Mouse (Mus musculus): Measurements from ENCODE around the gene St13. TPM values are rescaled to one million over a fixed set of nuclear protein-coding genes. Genes with fewer than 3 reads are reported as not detected.

Gene St13
- total RNA-seq (2023): 81.2 to 102 TPM (median 87.7 TPM) in 4 replicates

DNA sequence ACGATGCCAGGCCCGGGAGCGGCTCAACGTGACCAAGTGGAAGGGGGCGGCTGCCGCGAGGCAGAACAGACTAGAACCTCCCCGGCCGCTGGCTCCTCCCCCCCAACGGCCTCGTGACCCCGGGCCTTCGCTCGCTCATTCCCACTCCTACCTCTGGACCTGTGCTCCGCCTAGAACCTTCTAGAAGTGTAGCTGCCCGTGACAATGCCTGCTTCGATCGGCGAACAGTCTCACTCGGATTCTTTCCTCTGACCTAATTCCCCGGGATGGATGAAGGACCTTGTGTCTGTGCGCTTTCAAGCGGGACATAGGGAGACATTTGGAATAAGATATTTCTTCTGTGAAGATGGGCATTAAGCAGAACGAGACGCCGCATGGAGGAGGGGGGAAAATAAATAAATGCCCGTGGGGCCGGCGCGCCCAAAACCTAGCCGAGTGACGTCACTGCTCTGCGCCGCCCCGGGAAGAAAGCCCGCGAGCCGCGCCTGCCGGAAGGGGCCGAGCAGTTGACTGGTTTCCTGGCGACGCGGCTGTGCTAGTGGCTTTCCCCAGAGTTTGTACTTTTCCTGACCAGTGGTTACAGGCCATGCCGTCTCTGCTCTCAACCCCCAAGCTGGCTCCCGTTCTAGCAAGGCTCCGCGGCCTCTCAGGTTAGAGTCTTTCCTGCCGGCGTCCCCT, at the start of gene St13, which contains the start of gene Xpnpep3:
Gene St13 (minus strand): TSS at position 440 of the 678 bp plus-strand sequence.
Gene Xpnpep3 (plus strand): TSS at position 501 of the 678 bp plus-strand sequence.

DNA sequence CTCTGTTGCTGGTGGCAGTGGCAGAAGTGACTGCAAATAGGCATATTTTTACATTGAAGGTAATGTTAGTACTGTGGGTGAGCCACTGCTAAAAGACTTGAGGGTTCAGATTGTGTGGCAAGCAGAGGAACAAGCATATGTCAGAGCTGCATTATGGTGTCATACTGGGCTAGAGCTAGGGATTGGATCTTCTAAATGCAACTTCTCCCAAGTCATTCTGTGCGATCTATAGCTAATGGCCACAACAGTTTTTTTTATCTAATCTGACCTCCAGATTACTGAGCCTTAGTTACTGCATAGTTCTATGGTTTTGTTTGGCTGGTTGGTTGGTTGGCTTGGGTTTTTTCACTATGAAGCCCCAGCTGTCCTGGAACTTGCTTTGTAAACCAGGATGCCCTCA, 8.3 kb upstream of the St13 start, which contains the start of gene Dnajb7:
Gene Dnajb7 (minus strand): TSS at position 101 of the 400 bp plus-strand sequence.

DNA sequence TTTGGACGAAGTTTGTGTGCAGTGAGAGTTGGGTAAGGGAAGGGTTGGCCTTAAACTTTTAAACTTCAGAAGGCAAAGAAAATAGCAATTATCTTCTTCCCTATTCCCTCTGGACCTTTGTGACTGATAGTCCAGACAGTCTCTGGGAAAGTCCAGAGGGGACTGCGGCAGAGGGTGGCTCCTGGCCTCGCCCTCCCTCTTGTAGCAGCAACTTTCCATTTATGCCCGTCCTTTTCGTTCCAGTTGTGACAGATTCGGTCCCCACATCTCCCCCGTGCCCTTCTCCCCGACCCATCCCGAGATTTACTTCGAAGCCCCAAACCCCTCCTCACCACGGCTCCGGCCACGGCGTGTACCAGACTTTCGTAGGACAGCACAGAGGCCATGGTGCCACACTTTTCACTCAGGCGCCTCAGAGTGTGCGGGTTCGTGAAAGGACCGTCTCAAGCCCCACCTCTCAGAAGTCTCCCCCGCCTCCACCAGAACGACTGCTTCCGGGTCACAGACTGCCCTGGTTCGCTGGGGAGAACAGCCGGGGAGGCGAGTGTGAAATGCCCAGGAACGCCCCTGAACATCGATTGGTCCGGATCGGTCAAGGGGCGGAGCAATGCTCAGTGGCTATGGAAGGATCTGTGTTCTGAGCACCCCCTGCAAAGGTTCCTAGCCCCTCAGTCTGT, 39.4 kb downstream of the St13 start, which contains the start of gene Slc25a17:
Gene Slc25a17 (minus strand): TSS at position 468 of the 677 bp plus-strand sequence.

Other genes starting within 250 kb of the St13 start
- 116 to 140 TPM (median 131 TPM) in 4 replicates for gene Mrtfa, start 209.3 kb downstream of the St13 start, total RNA-seq (2023)
- not detected in 4 replicates for gene Mchr1, start 164.6 kb downstream of the St13 start, total RNA-seq (2023)
- gene Slc25a17, start 39.3 kb downstream of the St13 start, total RNA-seq (2023): 31.5 to 38.9 TPM (median 36.0 TPM) in 4 replicates
- 11.8 to 16.8 TPM (median 14.7 TPM) in 4 replicates for gene Xpnpep3, start 61 bp upstream of the St13 start, total RNA-seq (2023)
- gene Dnajb7, start 8.2 kb upstream of the St13 start, total RNA-seq (2023): not detected in 4 replicates
- gene Rbx1, start 66.2 kb upstream of the St13 start, total RNA-seq (2023): 78.3 to 104 TPM (median 89.1 TPM) in 4 replicates
- 198 to 215 TPM (median 208 TPM) in 4 replicates for gene Ep300, start 185.3 kb upstream of the St13 start, total RNA-seq (2023)